Mouse (Mus musculus) megakaryocyte, embryonic 14.5 days (primary cell): ENCODE measurements around the gene Get4.

Experiments
- FLI1 ChIP-seq: IDR thresholded peaks from 2 replicates; pipeline ENCODE4 v1.6.1; 2012; ENCODE audit warnings: low read length, inconsistent platforms, mixed read lengths
- GATA1 ChIP-seq: IDR thresholded peaks from 3 replicates; pipeline ENCODE4 v1.6.1; 2012; ENCODE audit warnings: mixed read lengths, low read length, inconsistent platforms, borderline replicate concordance

GRCm38 (mm10) chr5:139316982-139317675 lies 65.0 kb downstream of the Get4 start:
- TF ChIP-seq GATA1 (no peak), FLI1 (no peak)
